Mouse (Mus musculus) gastrocnemius, adult 2 months (tissue): ENCODE data around the gene Capn1. TPM values are rescaled to one million over a fixed set of nuclear protein-coding genes. Genes with fewer than 3 reads are reported as not detected.

Experiments used
- DNase-seq: peaks from one replicate; pipeline ENCODE4 v3.0.0; 2022
- H3K27ac ChIP-seq: fragments of 200-600 bp; 2 replicates; pipeline ENCODE4 v1.8.1; 2022; ENCODE audit warnings: mild to moderate bottlenecking
- H3K4me3 ChIP-seq: fragments of 200-600 bp; 2 replicates; pipeline ENCODE4 v1.8.1; 2022; ENCODE audit warnings: mild to moderate bottlenecking, moderate library complexity
- CTCF ChIP-seq: fragments of 200-600 bp; IDR thresholded peaks from 2 replicates; pipeline ENCODE4 v1.8.1; 2022; ENCODE audit warnings: antibody characterized with exemption, mild to moderate bottlenecking, moderate library complexity
- intact Hi-C: fragments of 180-260 bp; cut with DNase I; formaldehyde crosslinking; loops from one replicate; pipeline ENCODE4 v1.15.1; 2025
- total RNA-seq, 2 experiments: library from RNA; stranded (reverse); gene quantifications; 2 replicates each; pipeline ENCODE4 v1.2.3; 2021

The Capn1 gene
- total RNA-seq, 2 experiments from 2014 or later, result 87.0 to 93.7 TPM

DNA sequence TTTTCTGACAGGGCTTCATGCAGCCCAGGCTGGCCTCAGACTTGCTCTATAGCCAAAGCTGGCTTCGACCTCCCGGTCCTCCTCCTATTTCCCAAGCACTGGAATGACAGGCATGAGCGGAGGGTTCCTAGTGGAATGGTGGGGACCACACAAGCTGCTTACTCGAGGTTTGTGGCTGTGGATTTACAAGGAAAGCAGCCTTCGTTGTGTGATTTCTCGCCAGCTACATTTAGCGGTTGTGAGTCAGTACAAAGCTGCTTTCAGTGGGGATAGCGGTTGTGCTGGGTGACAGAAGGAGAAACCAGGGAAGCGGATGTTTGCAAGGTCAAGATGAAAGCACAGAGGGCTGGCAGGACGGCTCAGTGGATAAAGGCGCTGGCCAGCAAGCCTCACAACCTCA, 10.2 kb downstream of the Capn1 start:
- intact Hi-C loops, result no loop called here
- DNase-seq, result no peak
- TF ChIP-seq CTCF, result no peak
- Histone ChIP-seq H3K4me3 (no peak overlapping the region), H3K27ac (no peak overlapping the region)

DNA sequence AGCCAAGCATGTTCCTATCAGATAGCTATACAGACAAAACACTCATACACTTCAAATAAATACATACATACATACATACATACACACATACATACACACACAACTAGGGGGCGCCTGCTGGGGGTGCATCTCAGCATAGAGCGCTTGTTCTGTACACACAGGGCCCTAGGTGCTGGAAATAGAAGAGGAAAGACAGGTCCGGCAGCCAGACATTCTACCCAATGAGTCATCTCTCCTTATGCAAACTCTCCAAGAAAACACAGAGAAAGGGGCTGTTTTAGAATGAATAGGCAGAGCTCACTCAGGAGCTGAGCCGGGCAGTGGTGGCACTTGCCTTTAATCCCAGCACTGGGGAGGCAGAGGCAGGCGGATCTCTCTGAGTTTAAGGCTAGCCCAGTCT, 15.7 kb downstream of the Capn1 start:
- DNase-seq, result no peak
- H3K27ac ChIP-seq, result no peak overlapping the region
- no peak for TF ChIP-seq CTCF
- intact Hi-C loops, result no loop called here
- H3K4me3 ChIP-seq, result no peak overlapping the region

GRCm38 (mm10) chr19:5998180-5998579, 17.5 kb downstream of the Capn1 start:
- no peak overlapping the region for H3K27ac ChIP-seq
- TF ChIP-seq CTCF, result peak; percentile 20; the same call in 1 of the 2 replicates
- intact Hi-C loops, result no loop called here
- no peak overlapping the region for H3K4me3 ChIP-seq
- DNase-seq, result no peak

GRCm38 (mm10) chr19:5994711-5995110, 21.0 kb downstream of the Capn1 start:
- H3K4me3 ChIP-seq, result no peak overlapping the region
- no peak for TF ChIP-seq CTCF
- no peak overlapping the region for H3K27ac ChIP-seq
- no peak for DNase-seq
- intact Hi-C loops, result no loop called here

- DNase-seq, result no peak
- Histone ChIP-seq H3K4me3 (no peak overlapping the region), H3K27ac (no peak overlapping the region)
- no peak for TF ChIP-seq CTCF
- intact Hi-C loops, result no loop called here
Observed at GRCm38 (mm10) chr19:5992012-5992411, 23.7 kb downstream of the Capn1 start.

GRCm38 (mm10) chr19:5991467-5991866, 24.2 kb downstream of the Capn1 start:
- Histone ChIP-seq H3K27ac (no peak overlapping the region), H3K4me3 (no peak overlapping the region)
- no peak for TF ChIP-seq CTCF
- DNase-seq, result no peak
- intact Hi-C loops, result no loop called here

- DNase-seq, result no peak
- Histone ChIP-seq H3K4me3 (no peak overlapping the region), H3K27ac (no peak overlapping the region)
- intact Hi-C loops, result no loop called here
- no peak for TF ChIP-seq CTCF
Observed at GRCm38 (mm10) chr19:5990921-5991320, 24.8 kb downstream of the Capn1 start.

DNA sequence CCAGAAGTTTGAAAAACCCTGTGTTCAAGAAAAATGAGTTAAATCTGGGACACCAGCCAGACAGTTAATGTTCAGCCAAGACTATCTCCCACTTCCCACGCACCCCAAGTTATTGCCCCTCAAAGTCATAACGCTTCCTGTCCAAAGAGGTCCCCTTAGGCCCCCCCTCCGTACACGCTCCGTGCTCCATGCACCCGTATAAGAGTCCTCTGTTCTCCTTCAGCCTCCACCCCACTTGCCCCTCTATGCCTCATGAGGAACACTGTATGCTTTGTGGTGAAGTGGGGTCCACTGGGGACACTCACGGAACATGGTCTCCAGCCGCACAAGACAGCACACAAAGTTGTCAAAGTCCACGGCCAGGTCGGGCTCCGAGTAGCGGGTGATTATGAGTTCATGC, 25.7 kb downstream of the Capn1 start:
- TF ChIP-seq CTCF, result no peak
- no peak for DNase-seq
- intact Hi-C loops, result no loop called here
- Histone ChIP-seq H3K27ac (no peak overlapping the region), H3K4me3 (no peak overlapping the region)

GRCm38 (mm10) chr19:5989585-5989984, 26.1 kb downstream of the Capn1 start:
- TF ChIP-seq CTCF, result no peak
- DNase-seq, result no peak
- Histone ChIP-seq H3K4me3 (no peak overlapping the region), H3K27ac (no peak overlapping the region)
- intact Hi-C loops, result no loop called here

DNA sequence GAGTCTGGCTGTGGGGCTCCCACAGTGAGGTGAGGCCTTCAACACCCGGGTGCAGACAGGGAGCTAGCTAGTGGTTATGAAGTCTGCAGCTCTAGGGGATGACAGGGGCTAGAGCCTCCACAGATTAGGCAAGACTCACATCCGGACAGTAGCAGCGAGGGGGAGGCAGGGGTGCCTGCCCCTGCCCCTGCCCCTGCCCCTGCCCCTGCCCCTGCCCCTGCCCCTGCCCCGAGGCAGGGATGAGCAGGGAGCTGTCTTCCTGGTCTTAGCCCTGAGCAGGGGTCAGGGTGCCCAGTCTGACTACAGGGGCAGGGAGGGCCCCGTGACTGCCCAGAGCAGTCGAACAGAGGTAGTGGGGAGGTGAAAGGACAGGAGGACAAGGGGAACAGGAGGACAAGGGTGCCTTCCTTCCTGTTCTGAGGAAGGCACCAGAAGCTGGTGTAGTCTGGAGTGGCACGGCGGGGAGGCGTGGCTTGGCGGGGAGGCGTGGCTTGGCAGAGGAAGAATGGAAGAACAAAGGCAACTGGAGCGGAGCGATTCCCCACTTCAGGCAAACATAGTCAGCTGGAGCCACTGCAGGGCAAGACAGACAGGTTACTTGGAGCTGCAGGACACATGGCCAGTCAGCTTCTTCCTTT, 26.8 kb downstream of the Capn1 start:
- Histone ChIP-seq H3K4me3 (no peak overlapping the region), H3K27ac (no peak overlapping the region)
- DNase-seq, result peak; percentile 62
- no peak for TF ChIP-seq CTCF
- intact Hi-C loops, result no loop called here

DNA sequence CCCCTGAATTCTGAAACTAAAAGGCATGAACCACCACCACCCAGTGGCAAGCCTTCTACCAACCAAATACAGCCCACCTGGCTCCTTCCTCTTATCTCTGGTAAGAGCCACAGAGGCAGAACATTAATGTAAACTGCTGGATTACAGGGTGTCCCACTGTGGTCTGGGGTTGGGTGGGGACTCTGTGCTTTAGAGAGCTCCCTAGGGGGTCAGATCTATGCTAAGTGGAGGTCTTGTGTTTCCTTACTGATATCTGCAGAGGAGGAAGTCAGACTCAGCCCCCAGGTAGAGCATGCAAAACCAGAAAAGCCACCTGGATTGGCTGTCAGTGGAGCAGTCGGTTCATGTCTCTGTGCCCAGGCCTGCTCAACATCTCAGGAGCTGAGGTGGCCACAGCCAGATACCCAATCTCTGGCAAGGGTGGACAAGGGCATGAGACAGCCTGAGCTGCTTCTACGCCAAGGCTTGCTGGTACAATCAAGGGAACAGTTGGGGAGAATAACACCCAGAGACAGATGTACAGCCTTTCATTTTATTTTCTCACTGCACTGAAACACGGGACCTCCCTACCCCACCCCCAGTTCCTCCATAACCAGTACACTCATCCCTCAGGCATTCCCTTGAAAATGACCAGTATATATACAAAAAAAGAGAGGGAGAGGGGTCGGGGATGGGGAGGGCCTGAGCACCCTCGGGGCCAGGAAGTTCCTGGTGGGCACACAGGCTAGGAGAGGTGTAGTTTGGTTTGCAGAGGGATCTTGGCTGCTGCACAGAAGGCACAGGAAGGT, 27.5 kb downstream of the Capn1 start:
- DNase-seq, result no peak
- H3K4me3 ChIP-seq, result no peak overlapping the region
- H3K27ac ChIP-seq, result no peak overlapping the region
- no peak for TF ChIP-seq CTCF
- intact Hi-C loops, result no loop called here

DNA sequence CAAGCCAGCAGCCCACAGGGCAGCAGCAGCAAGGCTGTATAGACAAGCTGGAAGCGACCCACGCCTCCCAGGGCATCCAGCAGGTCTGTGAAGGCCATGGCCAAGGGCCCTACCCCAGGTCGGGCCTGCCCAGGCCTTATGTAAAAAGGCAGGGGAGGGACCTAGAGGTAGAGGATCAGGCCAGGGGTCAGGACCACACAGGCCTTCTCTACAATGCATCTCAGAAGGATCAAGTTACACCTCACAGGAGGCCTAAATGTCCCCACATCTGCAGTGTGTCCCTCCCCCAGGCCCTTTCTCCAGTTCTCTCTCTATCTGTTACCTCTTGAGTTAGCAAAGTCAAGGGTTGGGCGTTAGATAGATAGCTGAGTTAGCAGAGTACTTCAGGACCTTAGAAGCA, 29.7 kb downstream of the Capn1 start, which contains the start of gene Slc22a20:
Gene Slc22a20 (minus strand): TSS at position 101 of the 400 bp plus-strand sequence.
- TF ChIP-seq CTCF, result no peak

GRCm38 (mm10) chr19:5980477-5980876, 35.2 kb downstream of the Capn1 start:
- no peak for DNase-seq
- H3K27ac ChIP-seq, result no peak overlapping the region
- no peak overlapping the region for H3K4me3 ChIP-seq
- intact Hi-C loops, result no loop called here
- TF ChIP-seq CTCF, result no peak

More for the DNA sequence above, 29.7 kb downstream of the Capn1 start, which contains the start of gene Slc22a20:
- intact Hi-C loops, result no loop called here
- no peak for DNase-seq
- H3K4me3 ChIP-seq, result no peak within 1 kb of the TSS
- no peak within 1 kb of the TSS for H3K27ac ChIP-seq
